Mouse (Mus musculus) kidney, adult 2 months (tissue): ENCODE measurements around the gene Prr13. TPM values are rescaled to one million over a fixed set of nuclear protein-coding genes. Genes with fewer than 3 reads are reported as not detected.

Experiments used
- DNase-seq: peaks from one replicate; pipeline ENCODE4 v3.0.0; 2021
- H3K27ac ChIP-seq: fragments of 200-500 bp; 2 replicates; pipeline ENCODE4 v1.5.1; 2012; ENCODE audit warnings: low read depth, low read length, control low read depth, inconsistent platforms; ENCODE audit not compliant: insufficient read depth
- H3K27me3 ChIP-seq: fragments of 200-500 bp; replicated peaks from 2 replicates; pipeline ENCODE4 v1.6.1; 2012; ENCODE audit warnings: mild to moderate bottlenecking, moderate library complexity, low read length, inconsistent platforms; ENCODE audit not compliant: control insufficient read depth, insufficient read depth
- H3K36me3 ChIP-seq: fragments of 200-500 bp; 2 replicates; pipeline ENCODE4 v1.6.1; 2012; ENCODE audit warnings: mild to moderate bottlenecking, moderate library complexity, low read length, inconsistent platforms; ENCODE audit not compliant: control insufficient read depth, insufficient read depth
- H3K4me1 ChIP-seq: fragments of 200-500 bp; 2 replicates; pipeline ENCODE4 v1.6.1; 2011; ENCODE audit warnings: low read length; ENCODE audit not compliant: control insufficient read depth, insufficient read depth
- H3K4me3 ChIP-seq: fragments of 200-500 bp; 2 replicates; pipeline ENCODE4 v1.5.1; 2011; ENCODE audit warnings: mild to moderate bottlenecking, low read depth, low read length, control low read depth; ENCODE audit not compliant: insufficient read depth
- CTCF ChIP-seq: fragments of 200-500 bp; conservative IDR thresholded peaks from 2 replicates; pipeline ENCODE4 v1.5.1; 2011; ENCODE audit warnings: low read depth, mild to moderate bottlenecking, control low read depth, low read length, moderate library complexity, mixed read lengths; ENCODE audit not compliant: insufficient read depth, insufficient read length
- POLR2A ChIP-seq: fragments of 200-500 bp; IDR thresholded peaks from one replicate; pipeline ENCODE4 v1.6.1; 2011; ENCODE audit warnings: low read depth, low read length, control low read depth
- WGBS: fragments of 180-500 bp; shearing (Covaris S2); methylation state at CpG from one replicate; pipeline ENCODE4 v1.1.7; 2018; 5-methylcytosine and 5-hydroxymethylcytosine counted together
- polyA plus RNA-seq: library from polyadenylated mRNA; depleted of rRNA; stranded (reverse); fragments of >200 nt; gene quantifications from 2 replicates; pipeline ENCODE4 v1.2.3, GENCODE M21; 2012; rRNA removed

Prr13 gene
- 181 and 204 TPM in 2 replicates for polyA plus RNA-seq

- 1% methylated on average over 19 of the region's 19 CpGs for WGBS
These were observed at the start of gene Prr13 for GRCm38 (mm10) chr15:102458904-102459317. TSS of gene Prr13 (plus strand) at chr15:102459028.

DNA sequence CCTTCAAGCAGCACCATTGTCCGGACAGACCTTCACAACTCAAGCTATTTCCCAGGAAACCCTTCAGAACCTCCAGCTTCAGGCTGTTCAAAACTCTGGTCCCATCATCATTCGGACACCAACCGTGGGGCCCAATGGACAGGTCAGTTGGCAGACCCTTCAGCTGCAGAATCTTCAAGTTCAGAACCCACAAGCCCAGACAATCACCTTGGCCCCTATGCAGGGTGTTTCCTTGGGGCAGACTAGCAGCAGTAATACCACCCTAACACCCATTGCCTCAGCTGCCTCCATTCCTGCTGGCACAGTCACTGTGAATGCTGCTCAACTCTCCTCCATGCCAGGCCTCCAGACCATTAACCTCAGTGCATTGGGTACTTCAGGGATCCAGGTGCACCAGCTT, 49.5 kb upstream of the Prr13 start:
- Histone ChIP-seq H3K27me3 (no peaks in the 10 kb centered on the region), H3K4me3 (no peak overlapping the region), H3K27ac (no peak overlapping the region), H3K36me3 (peaks cover 7% of the 10 kb centered on the region), H3K4me1 (peaks cover 8% of the 10 kb centered on the region; the same call in 1 of the 2 replicates)
- TF ChIP-seq CTCF = no peak
- TF ChIP-seq POLR2A = no peak
- WGBS = 87% methylated on average over 3 of the region's 3 CpGs
- no peak for DNase-seq

More at GRCm38 (mm10) chr15:102458904-102459317, at the start of gene Prr13:
- no peaks in the 10 kb centered on the region for H3K27me3 ChIP-seq
- H3K4me1 ChIP-seq = peaks cover 5% of the 10 kb centered on the region; the same call in 1 of the 2 replicates
- H3K36me3 ChIP-seq = 0 out of 2 replicates have a peak, but pooled peaks cover 2% of the 10 kb centered on the region
- TF ChIP-seq POLR2A (peak; percentile 68), CTCF (peak; percentile 66)
- H3K27ac ChIP-seq = peak within 1 kb of the TSS; percentile 71; the same call in 1 of the 2 replicates
- peak; percentile 99 for DNase-seq
- H3K4me3 ChIP-seq = peak within 1 kb of the TSS; percentile 92

DNA sequence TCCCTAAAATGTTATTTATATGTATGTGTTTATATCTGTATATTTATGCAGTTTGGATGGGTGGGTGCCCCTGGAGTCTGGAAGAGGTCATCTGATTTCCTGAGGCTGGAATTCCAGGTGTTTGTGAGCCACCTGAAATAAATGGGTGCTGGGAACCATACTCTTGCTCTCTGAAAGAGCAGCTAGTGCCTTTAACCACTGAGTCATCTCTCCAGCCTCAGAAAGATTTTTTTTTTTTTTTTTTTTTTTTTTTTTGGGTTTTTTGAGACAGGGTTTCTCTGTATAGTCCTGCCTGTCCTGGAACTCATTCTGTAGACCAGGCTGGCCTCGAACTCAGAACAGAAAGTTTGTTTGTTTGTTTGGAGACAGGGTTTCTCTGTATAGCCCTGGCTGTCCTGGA, 47.8 kb upstream of the Prr13 start:
- H3K27ac ChIP-seq = no peak overlapping the region
- 93% methylated on average over 1 of the region's 1 CpGs for WGBS
- H3K36me3 ChIP-seq = peaks cover 7% of the 10 kb centered on the region
- no peaks in the 10 kb centered on the region for H3K27me3 ChIP-seq
- TF ChIP-seq POLR2A = no peak
- no peak for TF ChIP-seq CTCF
- H3K4me1 ChIP-seq = peaks cover 5% of the 10 kb centered on the region; the same call in 1 of the 2 replicates
- no peak overlapping the region for H3K4me3 ChIP-seq
- DNase-seq = no peak

- H3K36me3 ChIP-seq = peaks cover 5% of the 10 kb centered on the region
- TF ChIP-seq CTCF (no peak), POLR2A (no peak)
- H3K27ac ChIP-seq = no peak overlapping the region
- peaks cover 5% of the 10 kb centered on the region; the same call in 1 of the 2 replicates for H3K4me1 ChIP-seq
- DNase-seq = no peak
- H3K27me3 ChIP-seq = no peaks in the 10 kb centered on the region
- no peak overlapping the region for H3K4me3 ChIP-seq
These were observed 45.1 kb upstream of the Prr13 start for GRCm38 (mm10) chr15:102413687-102414086.

- Histone ChIP-seq H3K4me1 (no peaks in the 10 kb centered on the region; the same call in 1 of the 2 replicates), H3K27me3 (no peaks in the 10 kb centered on the region), H3K27ac (no peak overlapping the region), H3K36me3 (peaks cover 3% of the 10 kb centered on the region; the same call in 1 of the 2 replicates), H3K4me3 (no peak overlapping the region)
- no peak for DNase-seq
- TF ChIP-seq POLR2A (no peak), CTCF (no peak)
- 88% methylated on average over 2 of the region's 2 CpGs for WGBS
These were observed 41.3 kb upstream of the Prr13 start for GRCm38 (mm10) chr15:102417524-102417923.

GRCm38 (mm10) chr15:102420986-102421385, 37.8 kb upstream of the Prr13 start:
- Histone ChIP-seq H3K36me3 (no peaks in the 10 kb centered on the region; the same call in 1 of the 2 replicates), H3K4me3 (no peak overlapping the region), H3K27ac (0 out of 2 replicates have a peak overlapping the region, but pooled peaks have one; percentile 38), H3K4me1 (no peaks in the 10 kb centered on the region; the same call in 1 of the 2 replicates), H3K27me3 (no peaks in the 10 kb centered on the region)
- WGBS = 16% methylated on average over 1 of the region's 1 CpGs
- no peak for DNase-seq
- TF ChIP-seq CTCF (no peak), POLR2A (no peak)

DNA sequence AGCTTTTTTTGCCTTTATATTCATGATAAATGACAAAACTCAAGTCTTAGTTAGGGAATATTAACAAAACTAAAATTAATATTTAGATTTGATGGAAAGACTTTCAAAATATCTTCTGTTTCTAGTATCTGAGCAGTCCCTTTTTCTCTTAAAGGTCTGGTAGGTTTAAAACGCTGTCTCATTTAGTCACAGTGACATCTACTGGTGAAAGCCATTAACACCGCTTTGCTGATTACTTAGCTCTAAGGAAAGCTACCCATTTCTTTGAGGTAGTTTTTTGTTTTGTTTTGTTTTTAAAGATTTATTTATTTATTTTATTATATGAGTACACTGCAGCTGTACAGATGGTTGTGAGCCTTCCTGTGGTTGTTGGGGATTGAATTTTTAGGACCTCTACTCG, 37.4 kb upstream of the Prr13 start:
- peak; percentile 66 for DNase-seq
- H3K4me1 ChIP-seq = no peaks in the 10 kb centered on the region; the same call in 1 of the 2 replicates
- H3K36me3 ChIP-seq = no peaks in the 10 kb centered on the region; the same call in 1 of the 2 replicates
- no peak overlapping the region for H3K27ac ChIP-seq
- H3K27me3 ChIP-seq = no peaks in the 10 kb centered on the region
- TF ChIP-seq CTCF (0 out of 2 replicates have a peak, but pooled peaks have one; percentile 10), POLR2A (no peak)
- no peak overlapping the region for H3K4me3 ChIP-seq
- WGBS = 43% methylated on average over 3 of the region's 3 CpGs
